ENCODE assay signal across 8 mouse cellular contexts in the genomic region with DNA sequence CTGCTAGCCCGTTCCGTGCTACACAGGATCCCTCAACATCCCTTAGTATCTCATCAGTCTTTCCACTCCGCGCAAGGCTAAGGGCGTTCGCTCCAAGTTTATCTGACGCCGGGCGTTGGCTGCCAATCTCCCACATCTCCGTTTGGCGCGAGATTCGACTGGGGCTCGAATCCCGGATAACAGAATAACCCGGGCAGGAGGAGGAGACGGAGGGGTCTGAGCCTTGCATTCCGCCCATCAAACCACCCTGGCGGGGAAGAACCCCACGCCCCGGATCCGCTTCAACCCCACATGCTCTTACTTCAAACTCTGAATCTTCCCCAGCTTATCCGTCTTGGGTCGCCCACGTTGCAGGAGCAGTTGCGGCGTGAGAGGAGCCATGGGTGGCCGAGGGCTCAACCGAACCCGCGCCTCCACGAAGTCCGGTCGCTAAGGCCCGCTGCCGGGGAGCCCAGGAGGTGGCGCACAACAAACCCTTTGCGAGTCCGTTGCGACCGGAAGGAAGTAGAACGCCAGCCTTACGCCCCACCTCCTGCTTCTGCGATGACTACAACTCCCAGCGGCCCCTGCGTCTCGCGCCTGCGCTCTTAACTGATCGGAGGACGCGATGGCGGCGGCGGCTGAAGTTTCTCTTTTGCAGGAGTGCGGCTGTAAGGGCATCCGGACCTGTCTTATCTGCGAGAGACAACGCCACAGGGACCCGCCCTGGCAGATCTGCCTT. TPM values are rescaled to one million over a fixed set of nuclear protein-coding genes. Genes with fewer than 3 reads are reported as not detected.
A peak's percentile ranks its signal among the peaks of the same experiment; 100 is the strongest.
DNase-seq lines count a peak whose midpoint lies in the region; ATAC-seq and TF ChIP-seq lines count a peak whose summit lies in the region.

A gene (minus strand): TSS at position 504 of the 721 bp plus-strand sequence.
A gene (plus strand): TSS at position 576 of the 721 bp plus-strand sequence.

- H3K4me2 ChIP-seq in kidney, embryonic 14.5 days (replicated peaks; ENCODE audit: low read depth, low read length), result peak within 1 kb of the TSS; percentile 74
- peak within 1 kb of the TSS; percentile 66 for H3K4me2 ChIP-seq in limb, embryonic 15.5 days

- H3K36me3 ChIP-seq in kidney, embryonic 14.5 days (ENCODE audit: control insufficient read depth, insufficient read depth, low read length), result peaks cover 52% of the 10 kb centered on the region
- H3K36me3 ChIP-seq in limb, embryonic 15.5 days, result peaks cover 52% of the 10 kb centered on the region

- peak within 1 kb of the TSS; percentile 66 for H3K27ac ChIP-seq in bone marrow macrophage, adult 2 months (ENCODE audit: insufficient read depth, low read depth, low read length)
- H3K27ac ChIP-seq in embryonic fibroblast, embryonic 13.5 days (ENCODE audit: insufficient read depth, low read length), result peak within 1 kb of the TSS; percentile 45; the same call in 1 of the 2 replicates
- peak within 1 kb of the TSS; percentile 43; the same call in 1 of the 2 replicates for H3K27ac ChIP-seq in kidney, embryonic 14.5 days (ENCODE audit: low read depth, low read length)
- H3K27ac ChIP-seq in limb, embryonic 15.5 days, result peak within 1 kb of the TSS; percentile 77

- ATAC-seq in kidney, embryonic 14.5 days (ENCODE audit: low FRiP score, low TSS enrichment), result peak; percentile 90
- ATAC-seq in limb, embryonic 15.5 days (ENCODE audit: insufficient number of reproducible peaks, low FRiP score, low TSS enrichment, low read depth), result peak; percentile 86

- DNase-seq in A20 (ENCODE audit: low read depth, low spot score), result peak; percentile 98
- peak; percentile 94 to 97 for DNase-seq in heart, adult 9 months (ENCODE audit: low spot score in 2 of 2)
- DNase-seq in monocyte, adult 2 months (ENCODE audit: low read depth in 1 of 2, low spot score in 2 of 2), result peak; percentile 91
- DNase-seq in spleen, postnatal 36 days (ENCODE audit: low spot score in 2 of 2), result peak; percentile 97 to 98

- H3K27me3 ChIP-seq in kidney, embryonic 14.5 days (ENCODE audit: control insufficient read depth, insufficient read depth, low read length), result no peaks in the 10 kb centered on the region
- no peaks in the 10 kb centered on the region for H3K27me3 ChIP-seq in limb, embryonic 15.5 days

- TF ChIP-seq POLR2A in bone marrow macrophage, adult 2 months (IDR thresholded peaks at IDR 0.05; ENCODE audit: borderline replicate concordance, low read depth, low read length), result no peak
- peak; percentile 77 for TF ChIP-seq POLR2A in embryonic fibroblast, embryonic 13.5 days (IDR thresholded peaks at IDR 0.05; ENCODE audit: low read depth, low read length)

- no peaks in the 10 kb centered on the region for H3K9me3 ChIP-seq in kidney, embryonic 14.5 days (ENCODE audit: control insufficient read depth, low read length)
- no peaks in the 10 kb centered on the region for H3K9me3 ChIP-seq in limb, embryonic 15.5 days

- under 1% methylated on average over 59 of the region's 60 CpGs for WGBS in kidney, embryonic 14.5 days
- WGBS in limb, embryonic 15.5 days, result under 1% methylated on average over 60 of the region's 60 CpGs

- TF ChIP-seq CTCF in bone marrow macrophage, adult 2 months (IDR thresholded peaks at IDR 0.05; ENCODE audit: low read depth, low read length), result no peak
- peak; percentile 42; the same call in 1 of the 2 replicates for TF ChIP-seq CTCF in embryonic fibroblast, embryonic 13.5 days (IDR thresholded peaks at IDR 0.05; ENCODE audit: borderline replicate concordance, insufficient read depth, low read length)

- peak within 1 kb of the TSS; percentile 79 for H3K4me3 ChIP-seq in bone marrow macrophage, adult 2 months (ENCODE audit: insufficient read depth, low read length)
- peak within 1 kb of the TSS; percentile 88 for H3K4me3 ChIP-seq in embryonic fibroblast, embryonic 13.5 days (ENCODE audit: insufficient read depth, low read length)
- peak within 1 kb of the TSS; percentile 87 for H3K4me3 ChIP-seq in kidney, embryonic 14.5 days (ENCODE audit: low read length)
- H3K4me3 ChIP-seq in limb, embryonic 15.5 days, result peak within 1 kb of the TSS; percentile 75

- H3K4me1 ChIP-seq in bone marrow macrophage, adult 2 months (ENCODE audit: control insufficient read depth, insufficient read depth, low read length), result peaks cover 29% of the 10 kb centered on the region
- H3K4me1 ChIP-seq in embryonic fibroblast, embryonic 13.5 days (ENCODE audit: control insufficient read depth, insufficient read depth, low read length), result 0 out of 2 replicates have a peak, but pooled peaks cover 2% of the 10 kb centered on the region
- peaks cover 3% of the 10 kb centered on the region; the same call in 1 of the 2 replicates for H3K4me1 ChIP-seq in kidney, embryonic 14.5 days (ENCODE audit: control insufficient read depth, insufficient read depth, low read length)
- H3K4me1 ChIP-seq in limb, embryonic 15.5 days, result peaks cover 19% of the 10 kb centered on the region

- peak within 1 kb of the TSS; percentile 79 for H3K9ac ChIP-seq in kidney, embryonic 14.5 days (ENCODE audit: low read depth, low read length)
- H3K9ac ChIP-seq in limb, embryonic 15.5 days, result peak within 1 kb of the TSS; percentile 58

RNA-seq across cellular contexts. Expression of the first gene that starts in this region (rescaled TPM):
- polyA plus RNA-seq in bone marrow macrophage, adult 2 months (2012; ENCODE audit: insufficient read depth, insufficient read length, missing spikeins), result 30.5 and 36.4 TPM in 2 replicates
- polyA plus RNA-seq in embryonic fibroblast, embryonic 13.5 days (2011; ENCODE audit: insufficient read length, low read depth, missing spikeins), result 22.5 and 24.1 TPM in 2 replicates
- polyA plus RNA-seq in kidney, embryonic 14.5 days (2014; fragmentation: Nextera tagmentation; extraction: Ambion mirVana), result 32.2 and 40.0 TPM in 2 replicates
- polyA plus RNA-seq in limb, embryonic 15.5 days (2015; fragmentation: Nextera tagmentation; extraction: Ambion mirVana), result 31.5 and 32.3 TPM in 2 replicates

RNA-seq across cellular contexts. Expression of the second gene that starts in this region (rescaled TPM):
- polyA plus RNA-seq in bone marrow macrophage, adult 2 months (2012; ENCODE audit: insufficient read depth, insufficient read length, missing spikeins), result 9.6 and 10.4 TPM in 2 replicates
- polyA plus RNA-seq in embryonic fibroblast, embryonic 13.5 days (2011; ENCODE audit: insufficient read length, low read depth, missing spikeins), result 8.1 and 8.8 TPM in 2 replicates
- polyA plus RNA-seq in kidney, embryonic 14.5 days (2014; fragmentation: Nextera tagmentation; extraction: Ambion mirVana), result 12.5 and 16.0 TPM in 2 replicates
- polyA plus RNA-seq in limb, embryonic 15.5 days (2015; fragmentation: Nextera tagmentation; extraction: Ambion mirVana), result 19.8 and 20.7 TPM in 2 replicates

Comparison
In these comparisons a context has a peak if more than half of its experiments do, and no peak if none do; other contexts are left out.
1. Peak in every context shown above with its lines: DNase-seq, ATAC-seq, H3K4me3 ChIP-seq and H3K27ac ChIP-seq.